Mouse (Mus musculus) MEL-GATA-1-ER (cell line): Measurements from ENCODE around the gene Arfgef3.

Source experiments
- DNase-seq: peaks from one replicate; pipeline ENCODE4 v3.0.0-alpha.2; 2012; ENCODE audit warnings: low read depth; ENCODE audit errors: extremely low read depth

Gene Arfgef3

DNA sequence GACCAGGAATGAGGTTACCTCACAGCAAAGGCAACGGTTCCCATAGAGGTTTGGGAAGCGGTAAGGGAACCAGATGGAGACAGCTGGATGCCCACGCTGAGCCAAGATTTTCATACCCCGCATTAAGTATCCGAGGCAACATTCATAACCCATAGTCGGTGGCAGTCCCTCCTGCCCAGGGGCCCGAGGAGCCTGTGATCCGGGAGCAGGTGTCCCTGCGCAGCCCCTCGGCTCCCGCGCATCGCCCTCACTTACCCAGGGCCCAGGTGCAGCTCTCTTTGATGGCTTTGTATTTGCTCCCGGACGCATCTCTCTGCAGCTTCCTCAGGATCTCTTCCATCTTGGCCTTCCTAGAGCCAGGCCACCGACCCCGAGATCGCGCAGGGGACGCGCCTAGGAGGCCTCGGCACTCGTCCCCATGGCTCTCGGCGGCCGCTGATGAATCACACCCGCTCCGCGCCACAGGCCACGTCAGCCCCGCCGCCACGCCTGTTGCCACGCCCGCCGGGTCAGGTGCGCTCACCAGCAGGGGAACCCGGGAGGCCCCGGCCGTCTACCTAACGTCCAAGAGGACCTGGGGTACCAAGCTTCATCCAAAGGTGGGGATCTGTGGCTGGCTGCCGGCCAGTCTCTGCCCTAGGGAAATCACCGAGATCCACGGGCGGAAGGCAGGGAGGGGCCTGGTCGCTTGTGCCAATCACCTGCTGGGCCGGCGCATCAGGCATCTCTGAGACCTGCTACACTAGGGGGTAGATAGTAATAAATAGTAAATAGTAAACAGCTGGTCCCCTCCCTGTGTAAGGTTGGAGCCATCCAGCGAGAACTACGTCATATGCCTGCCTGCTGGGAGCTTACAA lies at the start of gene Arfgef3:
Arfgef3 (minus strand) TSS at position 664 of the 857 bp plus-strand sequence.
- DNase-seq = no peak

DNA sequence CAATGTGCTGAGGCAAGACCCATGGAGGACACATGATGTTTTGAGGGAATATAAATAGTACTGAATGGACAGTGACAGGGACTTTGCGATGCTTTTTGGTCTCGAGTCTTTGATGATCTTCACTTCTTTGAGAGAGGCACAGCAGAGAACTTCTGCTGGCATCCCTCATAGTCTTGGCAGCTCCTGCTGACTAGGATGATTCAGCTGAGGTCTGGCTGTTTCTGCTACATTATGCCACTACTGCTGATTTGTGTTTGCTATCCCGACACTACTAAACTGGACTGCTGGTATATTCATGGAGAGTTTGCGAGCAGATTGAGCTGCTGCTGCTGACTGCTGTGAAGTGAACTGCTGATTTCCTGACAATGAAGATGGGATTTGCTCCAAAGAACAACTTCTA lies 46.3 kb upstream of the Arfgef3 start:
- no peak for DNase-seq

DNA sequence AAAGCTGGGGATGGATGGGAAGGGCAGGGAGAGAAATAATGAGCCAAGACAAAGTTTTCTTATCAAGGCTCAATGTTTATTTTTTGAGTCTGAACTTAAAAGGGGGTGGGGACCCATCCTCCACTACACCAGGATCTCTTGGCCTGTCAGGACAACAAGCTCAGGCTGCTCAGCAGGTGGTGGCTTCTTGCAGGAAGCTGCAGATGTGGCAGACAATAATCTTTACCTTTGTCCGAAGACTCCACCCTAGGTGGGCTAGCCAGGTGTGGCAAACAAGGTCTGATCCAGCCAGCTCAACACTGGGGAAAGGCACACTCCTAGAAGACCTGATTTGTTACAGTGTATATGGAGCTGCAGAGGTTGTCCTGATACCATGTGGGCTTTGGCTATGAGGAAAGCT lies 44.9 kb upstream of the Arfgef3 start:
- DNase-seq = no peak

DNA sequence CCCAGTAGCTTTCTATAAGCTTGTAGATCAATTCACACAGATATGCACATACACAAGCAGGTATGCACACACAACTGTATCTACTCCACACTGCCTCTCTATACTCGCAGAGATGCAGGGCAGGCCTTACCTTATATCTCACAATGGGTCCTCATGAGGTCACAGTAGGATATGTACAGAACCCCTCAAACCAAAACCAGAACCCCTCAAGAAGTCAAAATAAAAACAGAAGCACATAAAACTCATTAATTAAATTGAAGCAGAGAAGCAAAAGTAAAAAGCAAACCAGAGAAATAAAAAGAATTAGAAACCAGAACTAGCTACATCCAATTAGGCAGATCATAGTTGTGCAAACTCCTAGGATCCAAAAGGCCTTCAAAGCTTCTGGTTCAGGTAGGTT lies 42.9 kb upstream of the Arfgef3 start, which contains the start of gene Gm4922:
Gm4922 (minus strand) TSS at position 101 of the 400 bp plus-strand sequence.
- no peak for DNase-seq

DNA sequence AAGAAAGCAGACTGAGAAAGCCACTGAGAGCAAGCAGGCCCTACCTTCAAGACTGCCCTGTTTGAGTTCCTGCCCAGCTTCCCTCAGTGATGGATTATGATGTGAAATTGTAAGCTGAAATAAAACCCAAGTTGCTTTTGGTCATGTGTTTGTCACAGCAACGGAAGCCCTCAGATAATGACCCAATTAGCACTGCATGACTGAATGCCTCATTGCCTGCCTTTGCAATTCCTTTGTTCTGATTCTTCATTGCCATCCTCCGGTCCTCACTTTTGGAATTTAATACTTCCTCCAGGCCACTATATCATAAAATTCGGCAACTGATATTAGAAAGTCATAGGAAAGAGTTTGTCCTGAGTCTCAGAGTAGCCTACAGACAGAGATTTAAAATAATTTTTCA lies 33.8 kb upstream of the Arfgef3 start:
- DNase-seq = no peak

DNA sequence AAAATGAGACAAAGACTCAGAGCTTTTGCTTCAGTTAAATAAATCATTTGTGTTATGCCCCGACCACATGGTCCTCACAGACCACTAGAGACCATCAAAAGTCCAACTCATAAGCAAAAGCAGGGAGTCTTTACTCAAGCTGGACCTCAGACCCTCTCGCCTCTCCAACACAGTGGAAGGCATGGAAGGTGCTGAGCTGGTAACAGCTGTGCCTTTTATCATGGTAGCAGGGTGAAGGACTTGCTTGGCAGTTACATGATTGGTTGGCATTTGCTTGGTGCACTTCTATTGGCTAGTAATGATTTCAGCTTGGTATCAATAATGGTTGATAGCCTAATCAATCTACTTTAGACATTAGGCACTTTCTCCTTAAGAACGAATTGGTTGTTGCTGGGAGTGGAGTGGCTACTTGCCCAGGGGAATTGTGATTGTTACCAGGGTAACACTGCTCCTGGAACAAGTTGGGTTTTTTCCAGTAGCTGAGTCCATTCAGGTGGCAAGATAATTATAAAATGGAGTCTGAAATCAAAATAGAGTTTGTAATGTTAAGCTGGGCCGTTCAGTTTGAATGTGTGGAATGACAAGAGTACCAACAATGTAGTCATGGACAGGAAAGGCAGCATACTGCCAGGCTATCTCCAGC lies 28.9 kb upstream of the Arfgef3 start:
- no peak for DNase-seq

DNA sequence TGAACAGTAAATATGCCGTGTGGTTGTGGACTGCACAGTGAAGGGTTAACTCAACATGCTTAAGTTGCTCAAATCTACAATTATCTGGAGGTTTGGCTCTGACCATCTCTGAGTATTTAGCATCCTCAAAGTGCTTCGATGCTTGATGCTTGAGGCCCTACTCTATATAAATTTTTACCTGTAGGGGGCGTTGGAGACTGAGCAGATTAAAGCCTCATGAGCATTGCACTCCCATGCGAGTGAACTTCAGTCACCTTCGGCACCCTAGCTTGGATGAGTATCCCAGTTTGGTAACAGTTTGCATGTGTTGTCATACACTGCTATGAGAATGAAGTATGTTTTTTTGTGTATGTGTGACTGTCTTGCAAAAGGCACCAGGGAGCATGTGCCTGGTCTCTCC lies 26.2 kb upstream of the Arfgef3 start:
- DNase-seq = no peak

DNA sequence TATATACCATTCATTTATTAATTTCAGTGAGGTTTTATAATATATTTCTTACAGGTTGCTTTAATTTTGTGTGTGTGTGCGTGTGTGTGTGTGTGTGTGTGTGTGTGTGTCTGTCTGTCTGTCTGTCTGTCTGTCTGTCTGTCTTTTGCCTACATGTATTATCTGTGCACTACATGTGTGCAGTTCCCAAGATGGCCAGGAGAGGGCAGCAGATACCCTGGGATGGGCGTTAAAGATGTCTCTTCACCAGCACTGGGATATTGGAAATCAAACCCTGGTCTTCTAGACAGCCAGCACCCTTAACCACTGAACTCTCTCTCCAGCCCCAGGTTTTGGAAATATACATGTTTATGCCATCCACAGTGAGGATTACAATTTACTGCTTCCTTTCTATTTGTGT lies 16.5 kb upstream of the Arfgef3 start:
- DNase-seq = no peak

DNA sequence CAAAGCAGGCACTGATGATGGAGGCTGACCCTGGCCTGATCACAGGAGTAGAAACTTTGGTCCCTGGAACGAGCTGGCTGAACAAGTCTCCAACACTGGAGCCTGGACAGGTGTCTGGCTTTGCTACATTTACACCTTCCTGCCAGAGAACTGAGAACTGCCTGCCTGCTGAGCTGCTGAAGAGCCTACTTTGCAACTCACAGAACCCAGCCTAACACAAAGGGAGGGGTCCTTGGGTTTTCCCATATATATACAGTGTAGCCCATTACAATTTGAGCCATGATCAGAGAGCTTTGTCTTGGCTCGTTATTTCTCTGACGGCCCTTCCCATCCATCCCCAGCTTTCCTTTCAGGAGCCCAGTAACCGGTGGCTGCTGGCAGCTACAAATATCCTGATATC lies 6.3 kb upstream of the Arfgef3 start:
- DNase-seq = no peak

DNA sequence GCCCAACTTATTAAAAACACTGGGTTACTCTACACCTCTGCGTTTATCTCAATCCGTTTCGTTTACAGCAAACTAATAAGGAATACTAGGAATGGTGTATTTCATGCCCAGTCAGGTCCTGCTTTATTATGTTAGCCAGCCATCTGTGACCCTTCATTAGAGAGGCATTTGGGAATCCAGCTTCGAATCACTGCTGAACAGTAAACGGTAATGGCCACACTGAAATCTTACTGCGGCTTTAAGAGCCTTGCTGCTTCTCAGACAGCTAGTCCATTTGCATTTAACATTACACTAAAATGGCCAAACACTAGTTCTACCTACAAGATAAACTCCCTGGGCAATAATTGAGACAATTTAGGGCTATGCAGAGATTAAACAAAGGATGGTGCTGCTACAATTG lies 1.7 kb downstream of the Arfgef3 start:
- no peak for DNase-seq

DNA sequence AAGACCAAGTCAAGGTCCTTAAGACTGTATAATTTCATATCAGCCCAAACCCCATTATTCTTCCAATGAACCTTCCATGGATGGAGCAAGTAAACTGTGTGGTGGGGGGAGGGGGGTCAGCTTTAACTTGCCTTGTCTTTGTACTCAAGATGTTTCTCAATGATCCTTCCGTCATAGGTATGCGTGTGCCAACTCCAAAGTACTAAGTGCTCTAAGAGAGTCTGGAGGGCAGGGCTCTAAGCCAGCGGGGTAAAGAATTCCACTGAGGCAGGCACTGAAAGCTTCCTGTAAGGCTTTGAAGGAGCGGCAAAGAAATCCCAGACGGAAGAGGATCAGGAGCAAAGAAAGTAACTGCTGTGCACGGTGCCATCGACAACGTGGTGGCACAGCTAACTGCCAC lies 2.7 kb downstream of the Arfgef3 start:
- DNase-seq = no peak

DNA sequence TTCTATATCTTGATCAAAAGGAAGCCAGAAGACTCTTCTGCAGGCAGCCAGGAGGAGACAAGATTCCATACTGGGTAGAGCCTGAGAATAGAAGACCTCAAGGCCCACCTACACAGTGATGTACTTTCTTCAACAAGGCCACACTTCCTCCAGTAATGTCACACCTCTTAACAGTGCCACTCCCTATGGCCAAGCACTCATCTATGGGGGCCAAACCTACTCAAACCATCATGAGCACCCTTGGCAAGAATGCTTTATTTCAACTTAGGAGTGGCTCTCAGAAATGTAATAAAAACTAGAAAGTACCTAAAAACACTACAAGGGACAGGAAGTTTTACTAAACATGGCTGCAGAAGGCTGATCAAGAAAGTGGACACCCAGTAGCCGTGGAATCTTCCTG lies 15.2 kb downstream of the Arfgef3 start:
- no peak for DNase-seq

DNA sequence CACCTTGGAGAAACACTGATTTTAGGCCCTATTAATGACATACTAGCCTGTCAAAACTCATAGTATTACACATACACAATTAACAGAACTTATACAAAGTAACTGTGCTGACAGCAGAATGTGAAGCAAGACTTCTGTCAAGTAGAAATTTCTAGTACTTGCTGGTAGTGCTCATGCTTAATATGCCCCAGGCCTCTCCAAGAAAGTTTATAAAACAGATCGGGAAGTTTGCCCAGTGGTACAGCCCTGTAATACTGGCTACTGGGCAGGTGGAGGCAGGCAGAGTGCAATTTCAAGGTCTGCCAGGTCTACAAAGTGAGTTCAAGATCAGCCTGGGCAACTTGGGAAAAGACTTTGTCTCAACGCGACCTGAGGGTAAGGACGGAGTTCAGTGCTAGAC lies 32.3 kb downstream of the Arfgef3 start:
- no peak for DNase-seq

DNA sequence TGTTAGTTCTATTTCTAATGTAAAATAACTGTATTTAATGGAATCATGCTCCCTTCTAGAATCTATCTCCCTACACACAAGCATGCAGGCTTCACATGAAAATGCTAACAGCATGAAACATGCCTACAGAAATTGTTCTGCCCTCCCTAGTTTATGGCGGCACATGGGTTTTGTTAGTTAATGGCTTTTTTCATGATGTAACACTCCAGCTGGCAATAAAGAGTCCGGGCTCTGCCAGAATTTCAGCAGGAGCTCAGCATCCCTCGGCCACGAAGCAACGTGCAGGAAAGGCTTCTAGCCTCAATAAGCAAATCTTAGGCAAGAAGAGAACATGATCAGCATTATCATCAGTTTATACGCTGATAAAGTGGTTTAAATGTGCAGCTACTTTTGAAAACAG lies 32.8 kb downstream of the Arfgef3 start:
- DNase-seq = no peak

DNA sequence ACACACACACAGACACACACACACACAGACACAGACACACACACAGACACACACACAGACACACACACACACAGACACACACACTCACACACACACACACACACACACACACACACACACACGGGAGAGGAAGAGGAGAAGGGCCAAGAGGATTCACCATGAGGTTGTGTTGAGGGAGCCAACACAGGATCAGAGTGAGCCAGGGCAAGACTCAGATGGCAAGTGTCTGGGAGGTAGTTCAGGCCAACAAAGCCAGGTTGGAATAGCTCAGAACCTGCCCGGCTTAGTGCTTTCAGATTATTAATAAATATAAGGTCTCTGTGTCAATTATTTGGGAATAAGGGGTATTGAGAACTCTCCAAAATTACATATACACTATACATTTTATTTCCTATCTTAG lies 33.9 kb downstream of the Arfgef3 start:
- no peak for DNase-seq

DNA sequence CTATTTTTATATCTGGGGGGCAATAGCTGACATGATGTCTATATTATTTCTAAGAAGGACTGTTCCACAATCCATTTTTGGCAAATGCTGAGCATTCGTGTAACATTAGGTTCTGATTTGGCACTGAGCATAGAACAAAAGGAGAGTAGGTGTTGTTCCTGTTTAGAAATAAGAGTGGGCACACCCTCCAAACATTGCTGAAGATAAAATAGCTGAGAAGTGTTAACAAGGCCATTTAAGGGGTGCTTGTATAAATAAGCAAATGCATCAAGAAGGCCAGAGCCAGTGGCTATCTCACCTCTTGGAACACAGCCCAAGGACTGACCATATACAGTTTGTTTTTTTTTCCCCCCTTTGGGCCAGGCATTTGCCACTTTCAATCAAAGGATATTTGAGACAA lies 35.1 kb downstream of the Arfgef3 start:
- no peak for DNase-seq

DNA sequence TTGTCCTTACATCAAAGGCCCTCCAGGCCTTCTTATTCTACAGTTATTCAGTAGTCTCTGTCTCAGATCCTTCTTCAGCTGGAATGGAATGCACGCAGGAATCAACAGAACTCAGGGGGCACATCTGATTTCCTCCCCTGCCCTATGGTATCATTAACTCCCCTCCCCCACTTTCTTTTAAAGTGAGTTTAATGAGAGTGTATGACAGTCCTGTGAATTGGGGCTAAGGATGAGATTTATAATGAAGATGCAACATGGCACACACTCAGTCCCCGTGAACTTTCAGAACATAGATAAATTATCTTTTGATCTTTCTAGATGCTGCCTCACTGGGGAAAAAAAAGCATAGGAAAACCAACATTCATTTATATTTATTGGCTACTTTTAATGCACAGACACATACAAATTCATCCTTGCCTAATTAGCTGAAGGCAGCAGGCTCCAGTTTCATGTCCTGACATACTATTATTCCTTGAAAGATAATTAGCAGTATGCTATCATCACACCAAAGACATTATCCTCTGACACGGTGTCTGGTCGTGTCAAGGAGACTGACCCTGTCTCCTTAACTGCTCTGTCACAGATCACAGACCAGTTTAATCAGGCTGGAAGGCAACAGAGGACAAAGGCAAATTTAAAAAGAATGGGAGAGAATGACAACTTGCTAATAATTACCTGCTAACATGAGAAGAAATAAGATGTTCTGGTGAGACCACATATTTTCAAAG lies 39.2 kb downstream of the Arfgef3 start:
- no peak for DNase-seq

DNA sequence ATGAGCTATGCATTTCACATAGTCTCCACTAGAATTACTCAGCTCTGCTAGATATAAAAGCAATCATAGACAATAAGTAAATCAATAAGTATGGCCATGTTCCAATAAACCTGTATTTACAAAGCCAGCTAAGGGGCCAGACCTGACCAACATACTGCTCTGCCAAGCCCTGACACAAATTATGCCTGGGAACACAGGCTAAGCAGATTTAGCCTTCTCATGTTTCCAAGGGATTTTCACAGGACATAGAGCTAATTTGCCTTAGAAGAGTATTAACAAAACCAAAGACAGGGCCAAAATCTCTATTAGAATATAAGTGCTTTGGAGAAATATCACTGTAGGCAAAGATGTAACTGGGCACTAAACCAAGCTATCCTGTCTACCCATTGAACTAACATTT lies 42.2 kb downstream of the Arfgef3 start:
- no peak for DNase-seq

DNA sequence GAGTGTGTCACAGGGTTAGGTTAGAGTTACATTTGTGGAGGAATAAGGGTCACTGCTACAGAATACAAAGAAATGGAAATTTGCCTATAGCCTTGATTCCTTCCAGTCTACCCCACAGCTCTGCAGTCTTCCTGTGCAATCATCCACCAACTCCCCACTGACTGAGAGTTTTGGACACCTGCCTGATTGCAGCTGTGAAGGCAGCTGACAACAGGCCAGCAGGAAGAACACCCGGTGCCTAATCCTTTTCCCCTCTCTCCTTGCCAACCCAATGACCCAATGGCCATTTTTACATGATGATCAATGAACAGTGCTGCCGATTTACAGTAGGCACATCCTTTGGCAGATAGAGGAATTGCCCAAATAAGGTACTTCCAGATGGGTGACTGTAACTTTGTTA lies 43.6 kb downstream of the Arfgef3 start:
- DNase-seq = no peak

DNA sequence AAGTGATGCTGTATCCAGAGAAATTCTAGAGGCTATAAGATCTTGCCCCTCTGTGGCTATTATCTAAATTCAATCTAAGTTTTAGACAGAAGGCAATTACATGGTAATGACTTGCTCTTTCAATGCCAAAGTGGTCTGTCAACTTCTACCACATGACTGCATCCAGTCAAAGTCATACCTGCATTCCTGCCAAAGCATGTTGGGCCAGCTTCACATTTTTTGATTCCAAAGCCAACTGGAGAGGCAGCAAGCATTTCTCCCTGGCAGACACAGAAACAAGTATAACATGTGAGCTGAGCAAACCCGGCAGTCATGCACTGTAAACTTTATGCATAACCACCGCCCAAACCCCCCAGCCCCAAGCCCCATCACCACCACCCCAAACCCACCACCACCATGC lies 44.6 kb downstream of the Arfgef3 start:
- DNase-seq = no peak

DNA sequence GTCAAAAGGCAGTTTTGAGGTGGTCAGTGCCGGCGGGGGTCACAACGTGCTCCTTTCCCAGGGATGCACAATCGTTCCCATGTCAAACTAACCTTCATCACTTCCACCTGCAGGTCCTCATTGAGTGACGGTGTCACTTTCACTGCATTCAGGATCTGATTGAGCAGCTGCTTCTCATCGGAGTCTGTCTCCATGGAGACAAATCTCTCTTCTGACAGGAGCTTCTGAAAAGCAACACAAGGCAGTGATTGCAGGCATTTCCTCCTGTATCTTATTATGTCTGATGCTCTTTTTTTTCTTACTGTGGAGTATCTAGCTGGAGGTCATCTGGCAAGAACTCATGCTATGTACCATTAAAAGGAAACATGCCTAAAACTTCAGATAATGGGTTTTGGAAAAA lies 47.3 kb downstream of the Arfgef3 start:
- no peak for DNase-seq

DNA sequence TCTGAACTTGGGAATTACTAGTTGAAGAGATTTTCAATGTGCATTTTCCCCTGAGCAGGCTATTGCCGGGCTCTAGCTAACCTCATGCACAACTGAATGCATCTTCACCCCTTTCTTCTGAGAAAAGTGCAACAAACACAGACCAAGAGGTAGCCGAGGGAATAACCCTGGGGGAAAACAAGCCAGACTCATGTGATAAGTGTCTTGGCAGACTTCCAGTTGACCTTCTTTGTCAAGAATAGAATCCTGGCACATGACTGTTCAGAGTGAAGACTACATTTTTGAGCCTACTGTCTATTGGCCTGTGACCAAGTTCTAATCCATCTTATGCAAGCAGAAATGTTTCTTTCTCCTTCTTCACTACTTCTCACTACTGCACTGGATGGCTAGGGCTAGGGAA lies 55.5 kb downstream of the Arfgef3 start:
- no peak for DNase-seq
